Mouse (Mus musculus): ENCODE measurements around the gene Iqcd. TPM values are rescaled to one million over a fixed set of nuclear protein-coding genes. Genes with fewer than 3 reads are reported as not detected.

Iqcd gene
- total RNA-seq, 2 experiments from 2014 or later: 0.13 TPM; not detected in 1

DNA sequence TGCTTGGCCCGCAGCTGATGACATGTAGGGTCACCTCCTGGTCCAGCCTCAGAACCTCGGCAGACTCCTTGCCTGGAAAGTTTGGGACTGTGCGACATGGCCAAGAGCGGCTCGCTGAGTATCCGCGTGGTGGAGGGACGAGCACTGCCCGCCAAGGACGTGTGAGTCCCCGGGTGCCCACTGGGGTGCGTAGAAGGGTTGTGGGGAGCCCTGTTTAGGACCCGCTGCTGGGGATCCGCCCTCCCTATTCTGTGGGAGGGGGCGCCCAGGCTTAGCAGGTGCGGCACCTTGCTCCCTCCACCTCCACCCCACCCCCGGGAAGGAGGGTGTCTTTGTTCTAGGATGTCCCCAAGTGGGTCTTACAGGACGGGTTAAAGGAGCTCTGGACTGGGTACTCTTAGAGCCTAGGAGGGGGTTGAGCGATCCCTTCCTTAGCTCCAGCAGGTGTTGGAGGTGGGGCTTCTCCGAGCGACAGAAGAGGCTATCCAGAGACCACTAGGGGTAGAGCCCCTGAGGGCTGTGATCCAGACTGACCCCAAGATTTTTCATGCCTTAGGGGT lies 60.6 kb downstream of the Iqcd start:
- intact Hi-C loops (cut with DNase I; ENCODE audit: low total_unique reads): no loop called here
- DNase-seq: no peak

DNA sequence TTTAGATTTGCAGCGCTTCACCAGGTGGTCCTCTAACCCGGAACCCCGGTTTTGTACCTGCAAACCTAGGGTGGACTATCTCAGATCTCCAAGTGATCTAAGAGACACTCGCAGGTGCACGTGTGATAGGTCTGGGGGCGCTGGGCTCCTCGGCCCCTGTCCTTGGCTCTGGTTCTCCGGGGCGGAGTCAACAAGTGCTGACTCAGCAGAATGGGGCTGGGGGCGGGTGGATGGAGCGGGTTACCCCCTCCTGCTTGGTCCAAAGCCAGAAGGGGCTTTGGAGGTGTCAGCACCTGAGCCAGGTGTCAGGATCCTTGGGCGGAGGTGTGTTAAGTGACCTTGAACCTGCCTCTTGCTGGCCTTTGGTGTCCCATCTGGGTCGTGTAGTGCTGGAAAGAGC lies 61.1 kb downstream of the Iqcd start:
- DNase-seq: no peak

DNA sequence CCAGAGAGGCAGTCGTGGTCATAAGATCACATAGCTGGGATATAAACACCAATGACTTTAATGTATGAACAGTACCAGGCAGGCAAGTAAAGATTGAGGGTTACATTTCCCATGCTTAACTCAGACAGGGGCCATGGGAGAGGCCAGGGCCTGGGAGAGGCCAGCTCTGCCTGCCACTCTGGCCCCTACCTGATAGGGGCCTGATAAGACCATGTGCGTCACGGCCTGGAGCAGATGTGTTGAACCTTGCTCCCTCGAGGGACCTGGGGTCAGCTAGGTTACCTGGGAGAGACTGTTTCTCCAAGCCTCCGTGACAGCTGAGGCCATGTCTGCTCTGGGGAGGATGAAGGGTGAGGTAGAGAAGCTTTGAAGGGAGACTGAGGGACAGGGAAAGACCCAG lies 62.4 kb downstream of the Iqcd start:
- DNase-seq: no peak
- intact Hi-C loops (cut with DNase I; ENCODE audit: low total_unique reads): no loop called here

More for the DNA sequence above, 61.1 kb downstream of the Iqcd start:
- intact Hi-C loops (cut with DNase I; ENCODE audit: low total_unique reads): no loop called here

DNA sequence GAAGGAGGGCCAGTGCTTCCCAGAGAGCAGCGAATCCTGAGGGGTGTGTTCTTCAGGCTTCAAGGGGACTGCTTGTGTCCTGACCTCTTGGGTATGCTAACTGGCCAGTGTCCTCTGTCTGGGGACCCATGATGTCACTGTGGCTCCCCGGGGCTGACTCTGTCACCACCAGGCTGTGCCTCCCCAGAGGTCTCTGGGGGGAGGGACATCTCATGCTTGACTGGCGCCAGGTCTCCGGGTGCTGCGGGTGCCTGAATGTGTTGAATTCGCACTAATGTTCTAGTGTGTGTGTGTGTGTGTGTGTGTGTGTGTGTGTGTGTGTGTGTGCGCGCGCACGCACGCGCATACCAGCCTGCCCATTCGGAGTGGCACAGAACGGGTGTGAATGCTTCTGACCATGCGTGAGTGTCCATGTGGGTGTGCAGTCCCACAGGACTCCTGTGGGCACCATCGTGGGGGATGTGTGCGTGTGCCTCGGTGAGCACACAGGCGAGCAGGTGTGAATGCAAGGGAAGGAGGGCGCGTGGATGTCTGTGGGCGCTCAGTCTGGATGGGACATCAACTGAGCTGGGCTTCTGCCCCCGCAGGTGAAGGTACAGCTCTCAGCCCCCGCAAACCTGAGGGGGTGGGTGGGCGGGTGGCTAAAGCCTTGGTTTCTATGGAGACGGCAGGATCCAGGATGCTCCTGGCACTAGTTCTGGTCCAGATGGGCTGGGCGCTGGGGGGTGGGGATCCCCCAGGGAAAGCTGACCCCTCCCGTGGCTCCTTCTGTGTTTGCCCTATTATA lies 64.3 kb downstream of the Iqcd start:
- intact Hi-C loops (cut with DNase I; ENCODE audit: low total_unique reads): no loop called here
- no peak for DNase-seq

GRCm38 (mm10) chr5:120653873-120654272 lies 65.1 kb downstream of the Iqcd start:
- no peak for DNase-seq
- intact Hi-C loops (cut with DNase I; ENCODE audit: low total_unique reads): no loop called here

GRCm38 (mm10) chr5:120656281-120656751 lies 67.5 kb downstream of the Iqcd start:
- intact Hi-C loops (cut with DNase I; ENCODE audit: low total_unique reads): no loop called here
- DNase-seq: no peak

Other genes starting within 250 kb of the Iqcd start
- gene Lhx5, start 157.3 kb upstream of the Iqcd start, total RNA-seq (2021): not detected
- gene Sdsl, start 116.2 kb upstream of the Iqcd start, total RNA-seq (2021): under 1 TPM; 0.40 to 0.55 TPM
- gene Sds, start 112.5 kb upstream of the Iqcd start, total RNA-seq (2021): not detected
- 10 to 100 TPM; 31.7 to 34.3 TPM for gene Plbd2, start 85.4 kb upstream of the Iqcd start, total RNA-seq (2021)
- gene Slc8b1, start 77.8 kb upstream of the Iqcd start, total RNA-seq (2021): 10 to 100 TPM; 12.5 to 13.0 TPM
- gene Tpcn1, start 343 bp upstream of the Iqcd start, total RNA-seq (2021): 10 to 100 TPM; 47.6 to 50.9 TPM
- 1 to 10 TPM; 4.3 to 5.3 TPM for gene Rita1, start 23.6 kb downstream of the Iqcd start, total RNA-seq (2021)
- gene Ddx54, start 23.7 kb downstream of the Iqcd start, total RNA-seq (2021): 10 to 100 TPM; 20.1 to 22.3 TPM
- not detected for gene Cfap73, start 45.2 kb downstream of the Iqcd start, total RNA-seq (2021)
- gene Rasal1, start 59.8 kb downstream of the Iqcd start, total RNA-seq (2021): not detected
- under 1 TPM; 0.66 to 0.76 TPM for gene Dtx1, start 122.9 kb downstream of the Iqcd start, total RNA-seq (2021)
- under 1 TPM in 1 of 2 experiments, not detected in 1; 0.13 TPM for gene Oas2, start 160.8 kb downstream of the Iqcd start, total RNA-seq (2021)
- gene Oas3, start 188.6 kb downstream of the Iqcd start, total RNA-seq (2021): not detected
- not detected for gene Oas1e, start 206.5 kb downstream of the Iqcd start, total RNA-seq (2021)
- gene Oas1c, start 223.5 kb downstream of the Iqcd start, total RNA-seq (2021): under 1 TPM; 0.35 to 0.38 TPM